Mouse (Mus musculus) megakaryocyte, embryonic 14.5 days (primary cell): ENCODE results near the gene Rfx1.

Experiments used
- FLI1 ChIP-seq: IDR thresholded peaks from 2 replicates; pipeline ENCODE4 v1.6.1; 2012; ENCODE audit warnings: low read length, inconsistent platforms, mixed read lengths
- GATA1 ChIP-seq: IDR thresholded peaks from 3 replicates; pipeline ENCODE4 v1.6.1; 2012; ENCODE audit warnings: mixed read lengths, low read length, inconsistent platforms, borderline replicate concordance

GRCm38 (mm10) chr8:84076412-84076811, 9.8 kb downstream of the Rfx1 start:
- TF ChIP-seq FLI1, result no peak
- no peak for TF ChIP-seq GATA1
